Mouse (Mus musculus): ENCODE results near the gene Rimklb. TPM values are rescaled to one million over a fixed set of nuclear protein-coding genes. Genes with fewer than 3 reads are reported as not detected.

Gene Rimklb
- total RNA-seq (2012; rRNA removed) = not detected in 2 replicates
- not detected in 2 replicates for total RNA-seq (2014; rRNA removed)
- polyA plus RNA-seq (2012; ENCODE audit: insufficient read length, low read depth) = not detected in 2 replicates

DNA sequence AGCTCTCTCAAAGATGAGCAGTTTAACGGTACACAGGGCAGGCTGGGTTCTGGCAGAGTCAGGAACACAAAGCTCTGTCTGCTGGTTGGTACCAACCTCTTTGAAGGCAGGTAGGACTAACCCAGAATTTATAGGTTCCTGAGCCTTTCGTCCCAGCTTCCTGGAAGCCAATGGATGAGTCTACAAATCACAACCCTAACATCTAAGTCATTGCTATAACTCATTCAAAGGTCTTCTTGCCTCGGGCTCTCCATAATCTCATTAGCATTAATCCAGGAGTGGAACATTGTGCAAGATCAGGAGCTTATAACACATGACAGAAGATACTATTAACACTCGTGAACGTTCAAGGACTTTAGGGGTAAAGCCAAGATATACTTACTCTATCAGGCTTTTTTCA lies at the start of gene Rimklb:
TSS of gene Rimklb (minus strand) at position 101 of the 400 bp plus-strand sequence.
- dilution Hi-C loops (cut with MboI; ENCODE audit: extremely low pct_ligation_motif_present, extremely low pct_unique_long_range_greater_than_20kb, low sequenced_read_pairs) (no loop called here), in situ Hi-C loops (cut with MboI; ENCODE audit: low pct_ligation_motif_present, low pct_unique_long_range_greater_than_20kb, low sequenced_read_pairs) (loop anchor here (5.0 kb wide), 1 partner anchor 64 kb away; no protein-coding TSS in a partner anchor)
- DNase-seq (ENCODE audit: extremely low read depth) = no peak
- H3K4me3 ChIP-seq (replicated peaks in 1 of 3; ENCODE audit: low read depth in 2 of 3, low read length in 2 of 3, poor library complexity in 1 of 3) = no peak within 1 kb of the TSS
- no peaks in the 10 kb centered on the region for H3K79me2 ChIP-seq (replicated peaks; ENCODE audit: control insufficient read depth, extremely low read depth, insufficient read depth, poor library complexity, severe bottlenecking)
- no peak within 1 kb of the TSS for H3K4me2 ChIP-seq (ENCODE audit: insufficient read depth, low read depth, poor library complexity, severe bottlenecking)
- no peaks in the 10 kb centered on the region for H3K36me3 ChIP-seq (replicated peaks in 1 of 2; ENCODE audit: control insufficient read depth in 1 of 2, insufficient read depth in 1 of 2, low read length in 1 of 2)
- H3K27ac ChIP-seq (ENCODE audit: insufficient read depth, low read depth) = no peak within 1 kb of the TSS
- TF ChIP-seq EP300 (IDR thresholded peaks at IDR 0.05; ENCODE audit: low read length) = no peak
- TF ChIP-seq HCFC1 (IDR thresholded peaks at IDR 0.05; ENCODE audit: low read depth, low read length) = no peak
- peaks cover 20% of the 10 kb centered on the region for H3K27me3 ChIP-seq (replicated peaks)
- H3K9ac ChIP-seq (ENCODE audit: insufficient read depth, low read depth) = no peak within 1 kb of the TSS
- H3K4me1 ChIP-seq (ENCODE audit: control insufficient read depth in 1 of 2, insufficient read depth in 2 of 2) = no peaks in the 10 kb centered on the region
- no peaks in the 10 kb centered on the region for H3K9me3 ChIP-seq (replicated peaks; ENCODE audit: low read length)

DNA sequence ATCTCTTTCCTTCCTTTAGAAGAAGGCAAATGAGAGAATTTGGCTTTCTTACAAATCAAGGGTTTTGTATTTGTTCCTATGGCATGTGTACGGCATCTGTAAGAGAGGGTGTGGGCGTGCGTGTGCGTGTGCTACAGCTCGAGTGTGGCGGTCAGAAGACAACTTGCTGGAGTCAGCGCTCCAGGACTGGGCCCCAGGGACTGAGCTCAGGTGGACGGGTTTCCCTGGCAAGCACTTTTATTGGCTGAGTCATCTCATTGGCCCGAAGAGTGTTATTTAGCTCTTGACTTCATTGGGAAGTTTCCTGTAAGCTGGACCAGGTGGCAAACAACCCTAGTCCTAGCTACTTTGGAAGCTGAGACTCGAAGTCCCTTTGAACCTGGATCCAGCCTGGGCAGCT lies 47.4 kb upstream of the Rimklb start:
- TF ChIP-seq BHLHE40 (IDR thresholded peaks at IDR 0.05; ENCODE audit: low read depth, low read length) (peak; percentile 50; the same call in 1 of the 2 replicates), SIN3A (IDR thresholded peaks at IDR 0.05; ENCODE audit: low read length) (no peak), MAZ (IDR thresholded peaks at IDR 0.05; ENCODE audit: low read depth, low read length) (no peak), MAFK (IDR thresholded peaks at IDR 0.05; ENCODE audit: insufficient replicate concordance, low read length) (peak; percentile 47; the same call in 1 of the 2 replicates), MXI1 (IDR thresholded peaks at IDR 0.05; ENCODE audit: low read depth, low read length) (no peak), ZNF384 (IDR thresholded peaks at IDR 0.05; ENCODE audit: low read depth, low read length) (no peak), TCF12 (IDR thresholded peaks at IDR 0.05; ENCODE audit: low read depth, low read length) (no peak), JUND (conservative IDR thresholded peaks at IDR 0.05; ENCODE audit: low read depth, low read length) (no peak), HCFC1 (IDR thresholded peaks at IDR 0.05; ENCODE audit: low read depth, low read length) (no peak)
- no peak for DNase-seq (ENCODE audit: extremely low read depth)
- Histone ChIP-seq H3K4me2 (ENCODE audit: insufficient read depth, low read depth, poor library complexity, severe bottlenecking) (peak overlapping the region; percentile 29; the same call in 1 of the 2 replicates), H3K9ac (ENCODE audit: insufficient read depth, low read depth) (no peak overlapping the region), H3K9me3 (replicated peaks; ENCODE audit: low read length) (no peaks in the 10 kb centered on the region), H3K79me2 (replicated peaks; ENCODE audit: control insufficient read depth, extremely low read depth, insufficient read depth, poor library complexity, severe bottlenecking) (no peaks in the 10 kb centered on the region), H3K4me1 (ENCODE audit: control insufficient read depth in 1 of 2, insufficient read depth in 2 of 2) (peaks cover 9 to 29% of the 10 kb centered on the region in 2 experiments), H3K4me3 (replicated peaks in 1 of 3; ENCODE audit: low read depth in 2 of 3, low read length in 2 of 3, poor library complexity in 1 of 3) (no peak overlapping the region), H3K27me3 (replicated peaks) (no peaks in the 10 kb centered on the region), H3K36me3 (replicated peaks in 1 of 2; ENCODE audit: control insufficient read depth in 1 of 2, insufficient read depth in 1 of 2, low read length in 1 of 2) (no peaks in the 10 kb centered on the region), H3K27ac (ENCODE audit: insufficient read depth, low read depth) (no peak overlapping the region)
- in situ Hi-C loops (cut with MboI; ENCODE audit: low pct_ligation_motif_present, low pct_unique_long_range_greater_than_20kb, low sequenced_read_pairs) = no loop called here
- dilution Hi-C loops (cut with MboI; ENCODE audit: extremely low pct_ligation_motif_present, extremely low pct_unique_long_range_greater_than_20kb, low sequenced_read_pairs) = no loop called here

DNA sequence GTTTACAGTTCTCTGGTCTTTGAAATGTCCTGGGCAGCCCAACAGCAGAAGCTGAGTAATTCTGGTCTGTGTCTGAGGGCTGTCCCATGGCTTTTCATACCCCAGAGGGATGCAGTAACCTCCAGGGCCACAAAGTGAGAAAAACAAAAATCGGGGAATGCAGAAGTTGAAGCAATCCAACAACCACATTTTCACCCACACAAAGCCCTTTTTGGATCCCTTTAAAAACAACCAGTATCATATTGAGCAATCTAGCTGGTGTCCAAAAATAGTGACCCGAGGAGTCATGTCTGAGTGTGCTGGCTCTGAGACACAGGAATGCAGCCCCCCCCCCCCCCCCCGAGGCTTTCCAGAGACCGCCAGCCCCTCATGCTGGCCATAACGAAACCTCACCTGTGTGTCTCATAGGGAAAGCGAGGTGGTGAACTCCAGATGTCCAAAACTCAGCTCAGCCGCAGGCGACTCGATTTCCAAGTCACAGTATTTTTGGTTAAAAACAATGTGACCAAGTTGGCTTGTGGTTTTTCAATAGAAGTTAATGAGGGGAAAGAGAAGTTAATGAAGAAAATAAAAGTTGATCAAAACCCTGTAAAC lies 46.8 kb upstream of the Rimklb start:
- H3K4me3 ChIP-seq (replicated peaks in 1 of 3; ENCODE audit: low read depth in 2 of 3, low read length in 2 of 3, poor library complexity in 1 of 3) = no peak overlapping the region
- H3K9me3 ChIP-seq (replicated peaks; ENCODE audit: low read length) = no peaks in the 10 kb centered on the region
- dilution Hi-C loops (cut with MboI; ENCODE audit: extremely low pct_ligation_motif_present, extremely low pct_unique_long_range_greater_than_20kb, low sequenced_read_pairs) = no loop called here

More for the DNA sequence above, 46.8 kb upstream of the Rimklb start:
- H3K27me3 ChIP-seq (replicated peaks) = no peaks in the 10 kb centered on the region
- no peak overlapping the region for H3K27ac ChIP-seq (ENCODE audit: insufficient read depth, low read depth)
- H3K4me1 ChIP-seq (ENCODE audit: control insufficient read depth in 1 of 2, insufficient read depth in 2 of 2) = peaks cover 9 to 29% of the 10 kb centered on the region in 2 experiments
- peak; percentile 85 for DNase-seq (ENCODE audit: extremely low read depth)
- no peaks in the 10 kb centered on the region for H3K36me3 ChIP-seq (replicated peaks in 1 of 2; ENCODE audit: control insufficient read depth in 1 of 2, insufficient read depth in 1 of 2, low read length in 1 of 2)
- TF ChIP-seq ZNF384 (IDR thresholded peaks at IDR 0.05; ENCODE audit: low read depth, low read length) = peak; percentile 49; the same call in 1 of the 2 replicates
- no peak for TF ChIP-seq ELF1 (IDR thresholded peaks at IDR 0.05; ENCODE audit: low read depth, low read length)
- TF ChIP-seq MEF2A (IDR thresholded peaks at IDR 0.05; ENCODE audit: borderline replicate concordance, low read depth, low read length) = peak; percentile 97
- peak; percentile 88 for TF ChIP-seq MAFK (IDR thresholded peaks at IDR 0.05; ENCODE audit: insufficient replicate concordance, low read length)
- peak; percentile 29; the same call in 1 of the 2 replicates for TF ChIP-seq JUN (IDR thresholded peaks at IDR 0.05; ENCODE audit: insufficient read depth, low read depth, low read length)
- peak; percentile 84 for TF ChIP-seq ETS1 (conservative IDR thresholded peaks at IDR 0.05; ENCODE audit: low read depth, low read length)
- peak; percentile 89 for TF ChIP-seq BHLHE40 (IDR thresholded peaks at IDR 0.05; ENCODE audit: low read depth, low read length)
- no peak for TF ChIP-seq MXI1 (IDR thresholded peaks at IDR 0.05; ENCODE audit: low read depth, low read length)
- TF ChIP-seq IRF4 (IDR thresholded peaks at IDR 0.05; ENCODE audit: low read depth, low read length) = peak; percentile 91
- TF ChIP-seq SIN3A (IDR thresholded peaks at IDR 0.05; ENCODE audit: low read length) = peak; percentile 63; the same call in 1 of the 2 replicates
- no peak for TF ChIP-seq HCFC1 (IDR thresholded peaks at IDR 0.05; ENCODE audit: low read depth, low read length)
- peak; percentile 90 for TF ChIP-seq EP300 (IDR thresholded peaks at IDR 0.05; ENCODE audit: low read length)
- 0 out of 2 replicates have a peak, but pooled peaks have one; percentile 69 for TF ChIP-seq RCOR1 (conservative IDR thresholded peaks at IDR 0.05; ENCODE audit: low read depth, low read length)
- TF ChIP-seq MAZ (IDR thresholded peaks at IDR 0.05; ENCODE audit: low read depth, low read length) = peak; percentile 27; the same call in 1 of the 2 replicates
- TF ChIP-seq UBTF (IDR thresholded peaks at IDR 0.05; ENCODE audit: low read depth, low read length) = no peak
- no peak for TF ChIP-seq POLR2A (IDR thresholded peaks at IDR 0.05; ENCODE audit: low read depth, low read length)
- no peak for TF ChIP-seq CHD2 (IDR thresholded peaks at IDR 0.05; ENCODE audit: low read length)
- peak; percentile 29; the same call in 1 of the 2 replicates for TF ChIP-seq JUND (conservative IDR thresholded peaks at IDR 0.05; ENCODE audit: low read depth, low read length)
- TF ChIP-seq TCF12 (IDR thresholded peaks at IDR 0.05; ENCODE audit: low read depth, low read length) = peak; percentile 84
- H3K79me2 ChIP-seq (replicated peaks; ENCODE audit: control insufficient read depth, extremely low read depth, insufficient read depth, poor library complexity, severe bottlenecking) = no peaks in the 10 kb centered on the region
- in situ Hi-C loops (cut with MboI; ENCODE audit: low pct_ligation_motif_present, low pct_unique_long_range_greater_than_20kb, low sequenced_read_pairs) = no loop called here
- H3K9ac ChIP-seq (ENCODE audit: insufficient read depth, low read depth) = no peak overlapping the region
- peak overlapping the region; percentile 64 for H3K4me2 ChIP-seq (ENCODE audit: insufficient read depth, low read depth, poor library complexity, severe bottlenecking)

Data from CH12.LX (cell line).